Mouse (Mus musculus): ENCODE results near the gene Heyl. TPM values are rescaled to one million over a fixed set of nuclear protein-coding genes. Genes with fewer than 3 reads are reported as not detected.

Gene Heyl
- polyA plus RNA-seq, 1 experiment, result not detected

DNA sequence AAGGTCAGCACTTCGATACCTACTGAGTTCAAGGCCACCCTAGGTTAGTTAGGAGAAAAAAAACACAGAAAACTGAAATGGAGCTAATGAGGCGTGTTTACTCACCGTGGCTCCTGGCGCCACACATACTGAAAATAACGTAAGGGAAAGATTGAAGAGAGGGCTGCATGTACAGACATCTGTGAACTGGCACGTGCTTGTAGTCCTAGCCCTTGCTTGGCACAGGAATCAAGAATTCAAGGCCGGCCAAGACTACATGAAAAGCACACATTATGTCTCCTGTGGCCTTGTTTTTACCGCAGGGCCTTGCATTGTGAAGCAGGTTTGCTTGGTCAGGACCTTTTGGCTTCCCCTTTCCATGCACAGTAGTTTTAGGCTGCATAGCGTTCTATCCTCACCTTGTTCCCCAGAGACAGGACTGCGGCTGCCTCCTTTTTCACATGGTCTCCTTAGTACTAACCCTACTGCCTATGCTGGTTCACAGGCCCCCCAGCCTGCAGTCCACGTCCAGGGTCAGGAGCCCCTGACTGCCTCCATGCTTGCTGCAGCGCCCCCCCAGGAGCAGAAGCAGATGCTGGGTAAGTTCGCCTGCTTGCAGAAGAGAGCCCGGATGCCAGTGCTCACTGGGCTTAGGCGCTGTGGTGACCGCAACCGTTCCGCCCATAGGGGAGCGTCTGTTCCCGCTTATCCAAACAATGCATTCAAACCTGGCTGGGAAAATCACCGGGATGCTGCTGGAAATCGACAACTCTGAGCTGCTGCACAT lies 64.0 kb downstream of the Heyl start:
- TF ChIP-seq GATA1 (IDR thresholded peaks at IDR 0.05; ENCODE audit: low read length), result no peak

DNA sequence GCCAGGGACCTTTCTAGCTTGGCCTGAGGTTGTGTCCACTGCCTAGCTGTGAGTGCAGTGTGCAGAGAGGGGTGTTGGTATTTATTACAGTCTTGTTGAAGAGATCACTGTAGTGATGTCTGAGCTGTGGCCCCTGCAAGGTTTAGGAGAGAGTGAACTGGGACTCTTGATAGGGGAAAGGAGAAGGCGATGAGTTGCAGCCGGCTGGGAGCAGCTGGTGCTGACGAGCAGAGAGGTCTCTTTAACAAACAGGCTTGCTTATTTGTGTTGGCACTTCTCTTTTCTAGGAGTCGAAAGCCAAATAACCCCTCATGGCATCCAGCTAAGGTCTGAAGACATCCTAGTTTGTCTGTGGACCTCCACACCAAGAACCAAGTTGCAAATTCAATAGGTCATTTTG lies 64.9 kb downstream of the Heyl start:
- TF ChIP-seq GATA1 (IDR thresholded peaks at IDR 0.05; ENCODE audit: low read length), result no peak

GRCm38 (mm10) chr4:123298980-123299670 lies 65.8 kb downstream of the Heyl start:
- TF ChIP-seq GATA1 (IDR thresholded peaks at IDR 0.05; ENCODE audit: low read length), result no peak

Other genes with a start within 250 kb of the Heyl start
- gene Mycl, start 237.9 kb upstream of the Heyl start, polyA plus RNA-seq (2012), result 0.02 TPM in 1 of 2 replicates, not detected in the other
- gene Trit1, start 217.0 kb upstream of the Heyl start, polyA plus RNA-seq (2012), result 2.1 and 2.8 TPM in 2 replicates
- not detected in 2 replicates for gene Bmp8b, start 128.4 kb upstream of the Heyl start, polyA plus RNA-seq (2012)
- gene Oxct2b, start 117.3 kb upstream of the Heyl start, polyA plus RNA-seq (2012), result not detected in 2 replicates
- 7.6 and 20.5 TPM in 2 replicates for gene Ppie, start 93.6 kb upstream of the Heyl start, polyA plus RNA-seq (2012)
- gene Hpcal4, start 50.3 kb upstream of the Heyl start, polyA plus RNA-seq (2012), result not detected in 2 replicates
- gene Nt5c1a, start 32.1 kb upstream of the Heyl start, polyA plus RNA-seq (2012), result not detected in 2 replicates
- gene Pabpc4, start 28.8 kb downstream of the Heyl start, polyA plus RNA-seq (2012), result 1,016 and 1,164 TPM in 2 replicates
- not detected in 2 replicates for gene Oxct2a, start 90.1 kb downstream of the Heyl start, polyA plus RNA-seq (2012)
- gene Bmp8a, start 109.7 kb downstream of the Heyl start, polyA plus RNA-seq (2012), result not detected in 2 replicates